Mouse (Mus musculus) embryonic facial prominence, embryonic 12.5 days (tissue): ENCODE measurements at regions not wholly inside any gene's neighbourhood (a gene's known extent, or its start where the extent isn't known, plus 50 kb on each side); places are given as distances from the start of the nearest gene placed in this dataset.

ENCODE experiments used
- ATAC-seq: fragments of 200-750 bp; cut with Nextera tagmentation; 2 replicates; pipeline ENCODE4 v1.8.0; 2017; ENCODE audit not compliant: insufficient number of reproducible peaks, insufficient read depth, low FRiP score, low TSS enrichment
- H3K27ac ChIP-seq: fragments of 300-500 bp; sonication (generic); 2 replicates; pipeline ENCODE4 v1.5.1; 2016; ENCODE audit warnings: mild to moderate bottlenecking
- H3K27me3 ChIP-seq: fragments of 300-500 bp; sonication (generic); 2 replicates; pipeline ENCODE4 v1.6.1; 2016; ENCODE audit warnings: mild to moderate bottlenecking, moderate library complexity
- H3K36me3 ChIP-seq: fragments of 300-500 bp; sonication (generic); 2 replicates; pipeline ENCODE4 v1.6.1; 2016; ENCODE audit warnings: mild to moderate bottlenecking
- H3K4me1 ChIP-seq: fragments of 300-500 bp; sonication (generic); 2 replicates; pipeline ENCODE4 v1.6.1; 2016
- H3K4me2 ChIP-seq: fragments of 300-500 bp; sonication (generic); replicated peaks from 2 replicates; pipeline ENCODE4 v1.6.1; 2016; ENCODE audit warnings: mild to moderate bottlenecking, moderate library complexity
- H3K4me3 ChIP-seq: fragments of 300-500 bp; sonication (generic); 2 replicates; pipeline ENCODE4 v1.5.1; 2016; ENCODE audit warnings: mild to moderate bottlenecking
- H3K9ac ChIP-seq: fragments of 300-500 bp; sonication (generic); 2 replicates; pipeline ENCODE4 v1.6.1; 2016; ENCODE audit warnings: mild to moderate bottlenecking, moderate library complexity
- H3K9me3 ChIP-seq: fragments of 300-500 bp; sonication (generic); 2 replicates; pipeline ENCODE4 v1.6.1; 2016; ENCODE audit warnings: mild to moderate bottlenecking, moderate library complexity
- WGBS: fragments of 180-500 bp; shearing (Covaris S2); methylation state at CpG from one replicate; pipeline ENCODE4 v1.1.7; 2016; 5-methylcytosine and 5-hydroxymethylcytosine counted together

GRCm38 (mm10) chr5:38972397-38973159, 96.0 kb upstream of the Clnk start:
- Histone ChIP-seq H3K36me3 (no peaks in the 10 kb centered on the region), H3K9me3 (no peaks in the 10 kb centered on the region), H3K9ac (no peak overlapping the region), H3K4me1 (no peaks in the 10 kb centered on the region), H3K4me2 (no peak overlapping the region), H3K27ac (no peak overlapping the region), H3K4me3 (no peak overlapping the region), H3K27me3 (no peaks in the 10 kb centered on the region)
- ATAC-seq = no peak
- 73% methylated on average over 6 of the region's 6 CpGs for WGBS

- ATAC-seq = no peak
- Histone ChIP-seq H3K4me2 (no peak overlapping the region), H3K4me1 (no peaks in the 10 kb centered on the region), H3K4me3 (no peak overlapping the region), H3K27me3 (no peaks in the 10 kb centered on the region), H3K36me3 (no peaks in the 10 kb centered on the region), H3K9ac (no peak overlapping the region), H3K9me3 (no peaks in the 10 kb centered on the region), H3K27ac (no peak overlapping the region)
- whole genome bisulfite sequencing = 79% methylated on average over 4 of the region's 4 CpGs
Measured at GRCm38 (mm10) chr5:38970497-38970896, 93.9 kb upstream of the Clnk start.

- Histone ChIP-seq H3K4me3 (no peak overlapping the region), H3K9me3 (no peaks in the 10 kb centered on the region), H3K4me1 (no peaks in the 10 kb centered on the region), H3K36me3 (no peaks in the 10 kb centered on the region), H3K27ac (no peak overlapping the region), H3K9ac (no peak overlapping the region), H3K4me2 (no peak overlapping the region), H3K27me3 (no peaks in the 10 kb centered on the region)
- WGBS = 7% methylated on average over 1 of the region's 1 CpGs
- ATAC-seq = no peak
Measured at GRCm38 (mm10) chr5:38967010-38967409, 90.4 kb upstream of the Clnk start.

- no peak overlapping the region for H3K4me2 ChIP-seq
- H3K36me3 ChIP-seq = no peaks in the 10 kb centered on the region
- no peak overlapping the region for H3K27ac ChIP-seq
- no peak overlapping the region for H3K9ac ChIP-seq
- ATAC-seq = no peak
- H3K4me3 ChIP-seq = no peak overlapping the region
- H3K9me3 ChIP-seq = no peaks in the 10 kb centered on the region
- no peaks in the 10 kb centered on the region for H3K27me3 ChIP-seq
- H3K4me1 ChIP-seq = no peaks in the 10 kb centered on the region
Measured at GRCm38 (mm10) chr5:38964445-38964844, 87.8 kb upstream of the Clnk start.

- no peak for ATAC-seq
Measured at GRCm38 (mm10) chr5:38950520-38951288, 74.1 kb upstream of the Clnk start.

GRCm38 (mm10) chr5:38945903-38946686, 69.5 kb upstream of the Clnk start:
- ATAC-seq = no peak
- H3K4me2 ChIP-seq = no peak overlapping the region
- no peak overlapping the region for H3K27ac ChIP-seq
- H3K4me1 ChIP-seq = 0 out of 2 replicates have a peak, but pooled peaks cover 4% of the 10 kb centered on the region
- no peak overlapping the region for H3K9ac ChIP-seq
- H3K4me3 ChIP-seq = no peak overlapping the region
- no peaks in the 10 kb centered on the region for H3K27me3 ChIP-seq
- H3K36me3 ChIP-seq = no peaks in the 10 kb centered on the region
- WGBS = 77% methylated on average over 5 of the region's 5 CpGs
- H3K9me3 ChIP-seq = no peaks in the 10 kb centered on the region

More at GRCm38 (mm10) chr5:38950520-38951288, 74.1 kb upstream of the Clnk start:
- H3K9me3 ChIP-seq = no peaks in the 10 kb centered on the region
- H3K36me3 ChIP-seq = no peaks in the 10 kb centered on the region
- no peak overlapping the region for H3K9ac ChIP-seq
- no peak overlapping the region for H3K4me2 ChIP-seq
- 49% methylated on average over 9 of the region's 9 CpGs for WGBS
- no peak overlapping the region for H3K27ac ChIP-seq
- H3K4me3 ChIP-seq = no peak overlapping the region
- 0 out of 2 replicates have a peak, but pooled peaks cover 4% of the 10 kb centered on the region for H3K4me1 ChIP-seq
- H3K27me3 ChIP-seq = no peaks in the 10 kb centered on the region

- Histone ChIP-seq H3K27me3 (no peaks in the 10 kb centered on the region), H3K9me3 (no peaks in the 10 kb centered on the region), H3K4me1 (no peaks in the 10 kb centered on the region), H3K27ac (no peak overlapping the region), H3K4me2 (no peak overlapping the region), H3K4me3 (no peak overlapping the region), H3K36me3 (no peaks in the 10 kb centered on the region), H3K9ac (no peak overlapping the region)
- WGBS = 81% methylated on average over 7 of the region's 7 CpGs
- no peak for ATAC-seq
Measured at GRCm38 (mm10) chr5:38932382-38933079, 55.9 kb upstream of the Clnk start.

GRCm38 (mm10) chr5:38927051-38927450, 50.4 kb upstream of the Clnk start:
- no peaks in the 10 kb centered on the region for H3K4me1 ChIP-seq
- no peak overlapping the region for H3K9ac ChIP-seq
- H3K4me2 ChIP-seq = no peak overlapping the region
- H3K27ac ChIP-seq = no peak overlapping the region
- H3K4me3 ChIP-seq = no peak overlapping the region
- WGBS = 76% methylated on average over 3 of the region's 3 CpGs
- H3K36me3 ChIP-seq = no peaks in the 10 kb centered on the region
- no peaks in the 10 kb centered on the region for H3K27me3 ChIP-seq
- ATAC-seq = no peak
- no peaks in the 10 kb centered on the region for H3K9me3 ChIP-seq
